Comparison of ENCODE assay signal across 9 mouse cellular contexts in genomic region chr5:145084822-145085221, GRCm38 (mm10). TPM values are rescaled to one million over a fixed set of nuclear protein-coding genes. Genes with fewer than 3 reads are reported as not detected.
DNase-seq lines count a peak whose midpoint lies in the region; ATAC-seq and TF ChIP-seq lines count a peak whose summit lies in the region.
"Had no signal": no experiment of that assay in that cellular context is flagged by ENCODE, and none has a peak within 500 bp of the region (broad histone marks: within the 10 kb centered on the region; RNA-seq: fewer than 3 reads in every experiment).

No protein-coding gene starts in this region.

- H3K36me3 ChIP-seq in kidney, postnatal 0 days (ENCODE audit: insufficient read depth, low read length), result no peaks in the 10 kb centered on the region
- H3K36me3 ChIP-seq in embryonic facial prominence, embryonic 15.5 days, result peaks cover 13% of the 10 kb centered on the region; the same call in 1 of the 2 replicates
- H3K36me3 ChIP-seq in limb, embryonic 10.5 days, result peaks cover 34% of the 10 kb centered on the region
- peaks cover 13% of the 10 kb centered on the region for H3K36me3 ChIP-seq in neural tube, embryonic 13.5 days

- no peak for ATAC-seq in kidney, postnatal 0 days (replicated peaks; ENCODE audit: low FRiP score, low read depth)
- no peak for ATAC-seq in embryonic facial prominence, embryonic 15.5 days (ENCODE audit: insufficient number of reproducible peaks, low FRiP score, low TSS enrichment, low read depth)
- ATAC-seq in neural tube, embryonic 13.5 days (ENCODE audit: low read depth), result no peak

- H3K4me1 ChIP-seq in kidney, postnatal 0 days (replicated peaks; ENCODE audit: insufficient read depth, low read length), result peaks cover 8% of the 10 kb centered on the region; the same call in 1 of the 2 replicates
- H3K4me1 ChIP-seq in embryonic facial prominence, embryonic 15.5 days, result peaks cover 11% of the 10 kb centered on the region
- peaks cover 12% of the 10 kb centered on the region for H3K4me1 ChIP-seq in limb, embryonic 10.5 days
- H3K4me1 ChIP-seq in neural tube, embryonic 13.5 days (replicated peaks), result peaks cover 19% of the 10 kb centered on the region

- peak overlapping the region; percentile 91 for H3K4me2 ChIP-seq in kidney, postnatal 0 days (ENCODE audit: low read length)
- H3K4me2 ChIP-seq in embryonic facial prominence, embryonic 15.5 days (replicated peaks), result peak overlapping the region; percentile 74
- H3K4me2 ChIP-seq in neural tube, embryonic 13.5 days, result peak overlapping the region; percentile 83

- 57% methylated on average over 2 of the region's 2 CpGs for WGBS in kidney, postnatal 0 days
- 69% methylated on average over 2 of the region's 2 CpGs for WGBS in embryonic facial prominence, embryonic 15.5 days
- 84% methylated on average over 2 of the region's 2 CpGs for WGBS in limb, embryonic 10.5 days
- 77% methylated on average over 2 of the region's 2 CpGs for WGBS in neural tube, embryonic 13.5 days

- peak overlapping the region; percentile 85 for H3K4me3 ChIP-seq in kidney, postnatal 0 days (replicated peaks; ENCODE audit: low read depth, low read length)
- H3K4me3 ChIP-seq in embryonic facial prominence, embryonic 15.5 days (replicated peaks), result peak overlapping the region; percentile 92
- peak overlapping the region; percentile 85 for H3K4me3 ChIP-seq in limb, embryonic 10.5 days
- peak overlapping the region; percentile 78 for H3K4me3 ChIP-seq in neural tube, embryonic 13.5 days

- H3K27ac ChIP-seq in kidney, postnatal 0 days, result no peak overlapping the region
- no peak overlapping the region for H3K27ac ChIP-seq in embryonic facial prominence, embryonic 15.5 days (replicated peaks)
- no peak overlapping the region for H3K27ac ChIP-seq in limb, embryonic 10.5 days
- H3K27ac ChIP-seq in neural tube, embryonic 13.5 days (replicated peaks), result no peak overlapping the region

- DNase-seq in kidney, postnatal 0 days (ENCODE audit: low spot score), result no peak
- no peak for DNase-seq in kidney, postnatal 10 days
- no peak for DNase-seq in limb, embryonic 10.5 days (ENCODE audit: low spot score)
- DNase-seq in embryo, embryonic 9.5 days (ENCODE audit: extremely low spot score), result no peak
- no peak for DNase-seq in layer of hippocampus, adult 8-10 months (ENCODE audit: low spot score in 2 of 2)
- no peak for DNase-seq in adrenal gland, postnatal 14 days

- no peak for TF ChIP-seq CTCF in kidney, postnatal 0 days (IDR thresholded peaks at IDR 0.05; ENCODE audit: low read depth)

- no peaks in the 10 kb centered on the region; the same call in 1 of the 2 replicates for H3K9me3 ChIP-seq in kidney, postnatal 0 days (replicated peaks; ENCODE audit: low read length)
- H3K9me3 ChIP-seq in embryonic facial prominence, embryonic 15.5 days (replicated peaks), result no peaks in the 10 kb centered on the region
- no peaks in the 10 kb centered on the region for H3K9me3 ChIP-seq in limb, embryonic 10.5 days (replicated peaks)
- H3K9me3 ChIP-seq in neural tube, embryonic 13.5 days, result no peaks in the 10 kb centered on the region

- H3K27me3 ChIP-seq in kidney, postnatal 0 days (ENCODE audit: insufficient read depth, low read length), result no peaks in the 10 kb centered on the region
- no peaks in the 10 kb centered on the region for H3K27me3 ChIP-seq in embryonic facial prominence, embryonic 15.5 days
- no peaks in the 10 kb centered on the region for H3K27me3 ChIP-seq in limb, embryonic 10.5 days (ENCODE audit: low read depth, poor library complexity, severe bottlenecking)
- no peaks in the 10 kb centered on the region for H3K27me3 ChIP-seq in neural tube, embryonic 13.5 days

- H3K9ac ChIP-seq in kidney, postnatal 0 days (ENCODE audit: low read depth, low read length), result peak overlapping the region; percentile 93
- peak overlapping the region; percentile 93; the same call in 1 of the 2 replicates for H3K9ac ChIP-seq in embryonic facial prominence, embryonic 15.5 days
- peak overlapping the region; percentile 94 for H3K9ac ChIP-seq in neural tube, embryonic 13.5 days

RNA-seq across cellular contexts. Expression of gene Kpna7, which starts 1.0 kb away (rescaled TPM):
- not detected in 2 replicates for polyA plus RNA-seq in kidney, postnatal 0 days (2015; fragmentation: Nextera tagmentation; extraction: Ambion mirVana)
- polyA plus RNA-seq in embryonic facial prominence, embryonic 15.5 days (2015; fragmentation: Nextera tagmentation; extraction: Ambion mirVana), result not detected in 2 replicates
- not detected in 2 replicates for polyA plus RNA-seq in limb, embryonic 10.5 days (2016; fragmentation: Nextera tagmentation; extraction: Ambion mirVana)
- not detected in 2 replicates for polyA plus RNA-seq in neural tube, embryonic 13.5 days (2015; fragmentation: Nextera tagmentation; extraction: Ambion mirVana)
- not detected for total RNA-seq in layer of hippocampus, adult 8-10 months (2022)
- not detected in 2 replicates for total RNA-seq in adrenal gland, postnatal 14 days (2021)
- total RNA-seq: monocyte, adult 5-6 weeks had no signal

RNA-seq across cellular contexts. Expression of gene Arpc1a, which starts 1.2 kb away (rescaled TPM):
- polyA plus RNA-seq in kidney, postnatal 0 days (2015; fragmentation: Nextera tagmentation; extraction: Ambion mirVana), result 145 and 156 TPM in 2 replicates
- polyA plus RNA-seq in embryonic facial prominence, embryonic 15.5 days (2015; fragmentation: Nextera tagmentation; extraction: Ambion mirVana), result 143 and 147 TPM in 2 replicates
- 111 and 125 TPM in 2 replicates for polyA plus RNA-seq in limb, embryonic 10.5 days (2016; fragmentation: Nextera tagmentation; extraction: Ambion mirVana)
- 228 and 239 TPM in 2 replicates for polyA plus RNA-seq in neural tube, embryonic 13.5 days (2015; fragmentation: Nextera tagmentation; extraction: Ambion mirVana)
- total RNA-seq in layer of hippocampus, adult 8-10 months (2022), result 100 to 1,000 TPM; 223 to 245 (median 243) TPM
- total RNA-seq in adrenal gland, postnatal 14 days (2021), result 101 and 105 TPM in 2 replicates

RNA-seq across cellular contexts. Expression of gene Arpc1b, which starts 29.2 kb away (rescaled TPM):
- polyA plus RNA-seq in kidney, postnatal 0 days (2015; fragmentation: Nextera tagmentation; extraction: Ambion mirVana), result 261 and 283 TPM in 2 replicates
- 310 and 324 TPM in 2 replicates for polyA plus RNA-seq in embryonic facial prominence, embryonic 15.5 days (2015; fragmentation: Nextera tagmentation; extraction: Ambion mirVana)
- polyA plus RNA-seq in limb, embryonic 10.5 days (2016; fragmentation: Nextera tagmentation; extraction: Ambion mirVana), result 148 and 161 TPM in 2 replicates
- polyA plus RNA-seq in neural tube, embryonic 13.5 days (2015; fragmentation: Nextera tagmentation; extraction: Ambion mirVana), result 95.1 and 106 TPM in 2 replicates
- 10 to 100 TPM; 16.9 to 66.2 (median 37.8) TPM for total RNA-seq in layer of hippocampus, adult 8-10 months (2022)
- 205 and 257 TPM in 2 replicates for total RNA-seq in adrenal gland, postnatal 14 days (2021)

RNA-seq across cellular contexts. Expression of gene 1700018F24Rik, which starts 42.0 kb away (rescaled TPM):
- polyA plus RNA-seq in kidney, postnatal 0 days (2015; fragmentation: Nextera tagmentation; extraction: Ambion mirVana), result not detected in 2 replicates
- 0.14 and 0.15 TPM in 2 replicates for polyA plus RNA-seq in embryonic facial prominence, embryonic 15.5 days (2015; fragmentation: Nextera tagmentation; extraction: Ambion mirVana)
- not detected in 2 replicates for polyA plus RNA-seq in limb, embryonic 10.5 days (2016; fragmentation: Nextera tagmentation; extraction: Ambion mirVana)
- not detected in 2 replicates for polyA plus RNA-seq in neural tube, embryonic 13.5 days (2015; fragmentation: Nextera tagmentation; extraction: Ambion mirVana)
- total RNA-seq in layer of hippocampus, adult 8-10 months (2022), result not detected
- total RNA-seq in adrenal gland, postnatal 14 days (2021), result not detected in 2 replicates
- total RNA-seq: monocyte, adult 5-6 weeks had no signal

RNA-seq across cellular contexts. Expression of gene Gm4871, which starts 52.3 kb away (rescaled TPM):
- not detected in 2 replicates for polyA plus RNA-seq in kidney, postnatal 0 days (2015; fragmentation: Nextera tagmentation; extraction: Ambion mirVana)
- polyA plus RNA-seq in embryonic facial prominence, embryonic 15.5 days (2015; fragmentation: Nextera tagmentation; extraction: Ambion mirVana), result not detected in 2 replicates
- polyA plus RNA-seq in limb, embryonic 10.5 days (2016; fragmentation: Nextera tagmentation; extraction: Ambion mirVana), result not detected in 2 replicates
- not detected in 2 replicates for polyA plus RNA-seq in neural tube, embryonic 13.5 days (2015; fragmentation: Nextera tagmentation; extraction: Ambion mirVana)
- not detected for total RNA-seq in layer of hippocampus, adult 8-10 months (2022)
- not detected in 2 replicates for total RNA-seq in adrenal gland, postnatal 14 days (2021)
- total RNA-seq: monocyte, adult 5-6 weeks had no signal
